Mouse (Mus musculus): ENCODE results near the gene Mcm8.
A peak's percentile ranks its signal among the peaks of the same experiment; 100 is the strongest.

Mcm8 gene

DNA sequence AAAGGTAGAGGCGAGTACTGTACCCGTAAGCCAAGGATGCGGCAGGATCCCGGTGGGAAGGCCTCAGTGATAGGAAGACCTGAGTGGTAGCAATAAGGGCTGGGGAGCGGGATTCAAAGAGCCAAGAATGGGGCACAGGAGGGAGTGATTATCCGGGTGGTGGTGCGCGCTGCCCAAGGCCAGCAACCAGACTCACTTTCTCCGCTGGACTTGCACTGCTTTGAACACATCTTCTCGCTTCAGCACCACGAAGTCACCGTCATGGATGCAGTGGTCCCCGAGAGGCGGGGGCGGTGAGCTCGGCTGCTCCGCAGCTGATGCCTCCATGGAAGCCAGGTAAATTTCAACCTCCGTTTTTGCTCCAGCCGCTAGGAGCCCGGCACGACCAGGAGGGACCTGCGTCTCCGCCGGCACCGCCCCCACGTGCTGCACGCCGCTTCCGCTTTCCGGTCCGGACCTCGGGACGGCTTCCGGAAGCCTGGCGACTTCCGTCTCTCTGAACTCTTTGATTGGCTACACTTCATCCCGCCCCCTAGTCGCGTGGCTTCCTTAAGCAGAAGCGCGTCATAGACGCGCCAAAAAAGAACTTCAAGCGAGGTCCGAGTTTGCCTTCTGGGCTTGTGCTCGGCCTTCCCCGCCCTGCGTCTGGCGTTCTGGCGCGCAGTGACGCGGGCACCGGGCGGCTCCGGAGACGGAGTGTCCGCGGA lies at the start of gene Mcm8, which contains the start of gene Trmt6:
Gene Mcm8, plus strand, starts transcription at position 534 of the 707 bp plus-strand sequence.
Gene Trmt6, minus strand, starts transcription at position 448 of the 707 bp plus-strand sequence.
- peak; percentile 94 for DNase-seq

DNA sequence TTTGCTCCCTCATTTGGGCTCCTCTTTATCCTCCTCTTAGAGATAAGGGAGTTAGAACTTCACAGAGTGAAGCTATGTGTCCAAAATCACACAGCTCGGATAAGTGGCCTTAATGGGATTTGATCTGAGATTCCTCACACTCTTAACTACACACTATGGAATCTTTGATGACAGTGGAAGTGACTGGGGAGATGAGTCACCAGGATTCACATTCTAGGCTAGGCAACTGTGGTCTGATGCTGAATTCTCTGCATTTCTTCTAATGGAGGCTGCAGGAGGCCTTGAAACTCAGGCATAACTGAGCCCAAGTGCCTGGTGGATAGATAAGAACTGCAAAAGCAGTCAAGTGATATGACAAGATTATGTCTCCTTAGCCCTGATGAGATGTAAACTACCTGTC lies 45.1 kb upstream of the Mcm8 start:
- DNase-seq: no peak

DNA sequence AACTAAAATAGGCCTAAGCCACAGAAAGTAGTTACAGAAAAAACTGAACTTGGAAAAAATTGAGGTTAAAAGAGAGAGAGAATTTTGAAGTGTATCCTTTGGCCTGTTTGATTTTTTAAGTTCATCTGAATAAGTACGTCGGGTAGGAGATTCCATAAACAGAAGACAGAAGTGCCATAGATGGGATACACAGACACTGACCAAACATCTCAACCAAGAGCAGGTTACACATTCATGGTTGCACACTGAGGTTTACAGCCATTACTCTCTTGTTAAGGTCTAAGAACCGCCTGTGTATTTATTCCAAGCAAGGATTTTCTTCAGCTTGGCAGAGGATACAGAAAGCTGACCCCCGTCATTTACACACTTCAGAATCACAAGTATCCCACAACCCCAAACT lies 35.0 kb upstream of the Mcm8 start, which contains the start of gene Chgb:
Gene Chgb, plus strand, starts transcription at position 301 of the 400 bp plus-strand sequence.
- DNase-seq: no peak

DNA sequence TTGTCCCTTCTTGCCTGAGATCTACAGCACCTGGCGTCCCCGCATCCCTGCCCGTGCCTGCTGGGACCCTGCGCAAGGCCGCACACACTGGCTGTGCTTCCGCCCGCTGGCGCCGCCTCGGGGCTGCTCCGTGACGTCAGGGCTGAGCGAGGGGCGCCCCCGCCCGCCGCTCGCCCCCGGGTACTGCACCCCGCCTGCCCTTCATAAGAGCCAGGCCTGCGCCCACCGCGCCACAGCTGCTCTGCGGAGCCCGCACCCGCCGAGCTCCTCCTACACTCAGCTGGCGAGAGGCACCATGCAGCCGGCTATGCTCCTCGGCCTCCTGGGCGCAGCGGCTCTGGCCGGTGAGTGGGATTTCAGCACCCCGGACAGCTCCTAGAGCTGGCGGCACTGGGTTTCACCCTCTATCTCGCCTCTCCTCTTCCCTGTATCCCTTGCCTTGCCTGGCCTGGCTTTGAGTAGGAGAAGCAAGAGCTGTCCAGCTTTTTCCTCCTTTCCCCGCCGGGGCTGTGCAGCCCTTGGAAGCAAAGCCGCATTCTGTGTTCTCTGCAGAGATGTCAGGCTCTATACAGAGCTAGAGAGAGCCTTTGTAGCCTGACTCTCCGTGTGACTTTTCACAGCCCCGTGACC lies 34.4 kb upstream of the Mcm8 start:
- DNase-seq: peak; percentile 90

DNA sequence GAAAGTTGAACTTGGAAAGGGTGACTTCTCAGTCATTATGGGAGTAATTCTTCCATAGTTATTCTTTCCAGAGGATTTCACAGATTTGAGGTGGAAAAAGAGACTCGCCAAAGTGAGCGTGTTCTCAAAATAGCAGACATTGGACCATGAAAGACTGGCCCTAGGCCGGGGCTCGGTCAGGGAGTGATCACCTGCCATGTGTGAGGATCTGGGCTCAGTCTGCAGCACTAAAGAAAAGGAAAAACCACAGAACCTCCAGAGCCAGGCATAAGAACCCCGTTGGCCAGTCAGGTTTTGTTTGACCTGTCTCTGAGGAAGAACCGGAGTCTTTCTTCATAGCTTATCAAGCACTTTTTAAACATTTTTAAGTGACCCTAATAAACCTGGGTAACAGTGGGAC lies 31.9 kb upstream of the Mcm8 start:
- DNase-seq: no peak

DNA sequence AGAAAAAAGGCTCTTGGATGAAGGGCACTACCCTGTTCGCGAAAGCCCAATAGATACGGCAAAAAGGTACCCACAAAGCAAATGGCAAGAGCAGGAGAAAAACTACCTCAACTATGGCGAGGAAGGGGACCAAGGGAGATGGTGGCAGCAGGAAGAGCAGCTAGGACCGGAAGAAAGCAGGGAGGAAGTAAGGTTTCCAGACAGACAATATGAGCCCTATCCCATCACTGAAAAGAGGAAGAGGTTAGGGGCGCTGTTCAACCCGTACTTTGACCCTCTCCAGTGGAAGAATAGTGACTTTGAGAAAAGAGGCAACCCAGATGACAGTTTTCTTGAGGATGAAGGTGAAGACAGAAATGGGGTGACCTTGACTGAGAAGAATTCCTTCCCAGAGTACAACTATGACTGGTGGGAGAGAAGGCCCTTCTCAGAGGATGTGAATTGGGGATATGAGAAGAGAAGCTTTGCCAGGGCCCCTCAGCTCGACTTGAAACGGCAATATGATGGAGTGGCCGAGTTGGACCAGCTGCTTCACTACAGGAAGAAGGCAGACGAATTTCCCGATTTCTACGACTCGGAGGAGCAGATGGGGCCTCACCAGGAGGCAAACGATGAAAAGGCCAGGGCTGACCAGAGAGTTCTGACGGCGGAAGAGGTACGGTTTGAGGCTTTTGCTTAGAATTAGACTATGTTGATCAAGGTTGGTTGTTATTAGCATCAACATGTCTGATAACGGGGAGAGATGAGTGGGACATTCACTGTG lies 22.3 kb upstream of the Mcm8 start:
- DNase-seq: no peak

DNA sequence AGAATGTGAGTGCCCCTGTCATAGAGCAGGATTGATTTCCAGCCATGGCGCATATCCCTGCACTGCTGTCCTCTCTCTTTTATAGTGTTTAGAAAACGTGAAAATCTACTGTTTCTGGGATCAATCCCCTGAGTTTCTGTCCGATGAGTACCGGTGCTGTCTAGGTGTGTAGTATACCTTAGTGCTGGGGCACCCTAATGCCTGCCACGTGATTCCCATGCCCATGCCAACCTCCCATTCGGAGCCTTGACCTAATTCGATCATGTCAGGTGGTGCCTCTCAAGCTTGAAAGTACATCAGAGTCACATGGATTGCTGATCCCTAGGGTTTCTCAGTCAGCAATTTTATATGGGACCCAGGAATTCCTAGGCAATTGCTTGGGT lies 21.7 kb upstream of the Mcm8 start:
- DNase-seq: no peak

DNA sequence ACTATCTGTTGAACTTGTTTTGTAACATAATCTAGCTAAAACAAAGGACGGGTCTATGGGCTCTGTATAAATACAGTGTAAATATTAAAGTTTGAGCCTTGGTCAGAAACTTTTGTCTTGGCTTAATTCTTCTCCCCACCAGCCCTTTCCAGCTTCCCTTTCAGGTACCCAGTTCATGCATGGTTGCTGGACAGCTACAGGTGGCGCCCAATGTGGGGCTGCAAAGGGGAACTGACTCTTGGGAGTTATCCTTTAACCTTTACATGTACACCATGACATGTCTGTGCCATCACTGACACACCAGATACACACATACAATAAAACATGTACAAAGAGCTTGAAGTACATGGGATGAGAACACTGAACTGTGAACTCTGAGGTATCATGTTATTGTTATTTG lies 13.0 kb upstream of the Mcm8 start:
- DNase-seq: no peak

DNA sequence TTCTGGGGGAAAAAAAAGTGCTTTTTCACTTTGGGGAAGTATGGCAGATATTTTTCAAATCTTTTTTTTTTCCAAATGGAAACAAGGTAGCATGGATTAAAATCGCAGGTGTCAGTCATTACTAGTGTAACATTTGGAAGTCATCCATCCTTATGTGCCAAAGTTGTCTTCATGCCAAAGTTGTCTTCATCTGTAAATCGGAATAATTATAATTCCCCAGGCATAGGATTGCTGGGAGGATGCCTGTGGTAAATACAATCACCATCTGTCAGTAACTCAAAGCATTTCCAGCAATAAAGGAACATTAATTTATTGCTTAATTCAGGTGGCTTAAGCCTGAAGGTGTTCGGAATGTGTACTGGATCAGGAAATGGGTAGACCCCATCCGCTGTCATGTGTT lies 25.1 kb downstream of the Mcm8 start:
- no peak for DNase-seq

DNA sequence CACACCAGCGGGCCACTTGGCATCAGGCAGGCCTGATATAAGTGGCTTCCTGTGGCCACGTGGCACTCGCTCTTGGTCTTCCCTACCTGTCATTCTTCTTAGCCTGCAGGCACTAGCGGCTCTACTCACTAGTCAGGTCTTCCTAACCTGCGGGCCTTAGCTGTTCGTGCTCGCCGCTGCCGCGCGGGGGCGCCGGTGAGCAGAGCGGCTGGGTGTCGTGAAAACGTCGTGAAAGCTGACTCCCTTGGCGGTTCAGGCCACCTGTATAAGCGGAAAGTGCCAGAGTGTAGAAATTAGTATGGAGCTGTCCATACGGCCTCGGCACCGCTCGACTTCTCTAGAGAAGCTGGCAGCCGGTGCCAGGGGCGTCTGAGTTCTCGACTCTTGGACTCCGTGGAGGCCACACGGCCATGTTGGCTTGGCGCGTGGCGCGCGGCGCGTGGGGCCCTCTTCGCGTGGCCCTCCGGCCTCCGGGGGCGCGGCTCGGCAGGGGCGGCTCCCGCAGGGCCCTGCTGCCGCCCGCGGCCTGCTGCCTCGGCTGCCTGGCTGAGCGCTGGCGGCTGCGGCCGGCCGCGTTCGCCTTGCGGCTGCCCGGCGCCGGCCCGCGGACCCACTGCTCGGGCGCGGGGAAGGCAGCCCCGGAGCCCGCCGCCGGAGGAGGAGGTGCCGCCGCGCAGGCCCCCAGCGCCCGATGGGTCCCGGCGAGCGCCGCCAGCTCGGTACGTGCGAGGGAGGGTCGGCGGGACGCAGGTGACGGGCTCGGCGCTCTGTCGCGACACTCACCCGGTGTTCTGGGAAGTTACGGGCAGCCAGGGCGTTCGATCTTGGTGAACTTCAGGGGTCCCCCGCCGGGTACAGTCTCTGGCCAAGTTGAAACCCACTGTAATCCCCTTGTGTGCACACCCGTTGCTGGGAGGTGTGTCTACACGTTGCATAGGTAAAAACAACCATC lies 30.7 kb downstream of the Mcm8 start, which contains the start of gene Crls1:
Gene Crls1, plus strand, starts transcription at position 260 of the 952 bp plus-strand sequence.
- DNase-seq: peak; percentile 95

DNA sequence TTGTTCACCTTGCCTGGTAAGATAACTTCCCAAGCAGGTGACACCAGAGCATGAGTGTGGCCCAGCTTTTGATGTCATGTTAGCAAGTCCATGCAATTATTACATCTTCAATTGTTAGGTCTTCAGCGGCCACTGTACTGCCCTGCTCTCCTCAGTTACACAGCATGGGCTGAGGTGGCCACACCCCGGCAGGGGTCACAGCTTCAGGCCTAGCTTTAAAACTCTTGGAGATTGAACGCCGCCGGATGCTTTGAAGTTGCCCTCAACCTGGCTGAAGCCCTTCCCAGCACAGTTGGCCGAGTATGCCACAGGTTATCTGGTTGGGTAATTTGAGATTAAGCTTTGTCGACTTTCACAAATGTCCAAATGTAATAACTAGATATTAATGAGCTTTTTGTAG lies 31.6 kb downstream of the Mcm8 start:
- no peak for DNase-seq

DNA sequence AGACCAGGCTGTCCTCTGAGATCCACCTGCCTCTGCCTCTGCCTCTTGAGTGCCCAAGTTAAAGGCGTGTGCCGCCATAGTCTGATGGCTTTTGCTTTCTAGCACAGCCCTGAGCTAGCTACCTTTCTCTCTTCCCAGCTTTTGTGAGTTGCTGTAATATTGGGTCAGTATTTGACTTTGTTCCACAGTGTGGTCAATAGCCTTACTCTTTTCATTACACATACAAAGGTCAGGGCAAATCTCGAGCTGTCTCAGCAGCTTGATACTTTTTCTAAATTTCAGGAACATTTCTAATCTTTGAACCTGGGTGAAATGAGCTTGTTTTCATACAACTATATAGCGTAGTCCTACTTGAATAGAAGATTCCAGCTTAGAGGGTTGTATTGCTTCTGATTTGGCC lies 32.4 kb downstream of the Mcm8 start:
- no peak for DNase-seq

DNA sequence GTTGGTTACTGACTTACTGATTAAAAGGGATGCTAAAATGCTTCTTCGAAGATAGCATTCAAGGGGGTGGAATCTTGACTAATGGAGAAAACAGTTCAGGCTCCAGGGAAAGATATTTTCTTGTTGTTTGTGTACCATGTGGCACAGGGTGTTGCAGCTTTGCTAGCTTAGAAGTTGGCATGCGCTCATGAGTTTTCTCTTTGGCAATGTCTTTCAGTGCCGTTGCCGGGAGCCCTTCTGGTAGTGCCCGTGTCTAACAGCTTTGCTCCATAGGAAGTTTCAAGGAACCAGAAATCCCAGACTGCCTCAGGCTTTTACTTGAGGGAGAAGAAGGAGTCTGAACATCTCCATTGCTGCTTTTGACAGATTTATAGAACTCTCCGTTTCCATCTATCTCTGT lies 33.2 kb downstream of the Mcm8 start:
- no peak for DNase-seq

DNA sequence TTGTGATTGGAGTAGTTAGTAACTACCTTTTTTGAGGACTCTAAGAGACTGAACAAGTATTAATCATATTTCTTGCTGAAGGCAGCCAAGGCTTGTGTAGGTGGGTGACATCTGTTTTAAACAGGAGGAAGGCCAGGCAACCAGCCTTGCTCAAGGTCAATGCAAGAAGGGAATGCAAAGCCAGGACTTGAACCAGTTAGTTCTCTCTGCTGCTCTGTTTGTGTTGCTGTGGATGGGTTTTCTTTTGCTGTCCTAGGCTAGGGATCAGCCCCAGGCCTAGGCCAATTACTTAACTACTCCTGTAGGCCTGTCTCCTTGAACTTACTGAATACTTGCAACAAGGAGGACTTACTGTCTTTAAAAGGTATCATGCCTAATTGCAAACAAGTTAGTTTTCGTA lies 37.1 kb downstream of the Mcm8 start:
- no peak for DNase-seq

DNA sequence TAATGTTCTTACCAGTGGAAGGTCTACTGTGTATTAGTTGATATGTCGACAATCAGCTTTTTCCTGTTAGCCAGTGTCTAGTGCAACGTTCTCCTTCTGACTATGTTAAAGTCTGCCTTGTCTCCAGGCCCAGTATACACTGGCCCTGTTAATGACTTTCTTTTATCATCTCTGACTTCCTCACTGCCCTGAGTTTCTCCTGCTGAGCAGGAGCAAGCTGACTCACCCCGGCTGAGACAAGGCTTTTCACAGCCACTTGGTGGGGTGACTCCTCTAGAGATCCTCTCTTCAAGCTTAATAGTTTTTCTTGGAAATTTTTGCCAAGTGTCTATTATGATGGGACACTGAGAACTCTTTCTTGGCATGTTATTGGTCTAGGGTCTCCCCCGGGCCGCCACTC lies 40.4 kb downstream of the Mcm8 start:
- no peak for DNase-seq

DNA sequence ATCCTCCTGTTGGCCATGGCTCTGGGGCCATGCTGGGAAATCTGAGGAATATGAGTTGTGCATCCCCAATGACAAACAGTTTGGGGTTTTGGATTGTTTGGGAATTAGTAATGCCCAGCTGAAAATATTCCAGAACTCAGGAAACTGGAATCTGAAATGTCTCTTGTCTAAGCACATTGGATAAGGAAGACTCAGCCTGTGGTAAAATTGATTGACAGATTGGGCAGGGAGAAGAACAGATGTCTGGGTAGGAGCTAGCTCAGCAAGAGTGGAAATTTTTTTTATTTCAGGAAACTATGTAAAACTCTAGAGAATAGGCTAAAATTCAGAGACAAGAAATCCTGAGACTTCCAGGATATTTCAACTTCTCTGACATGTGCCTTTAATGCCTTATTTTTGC lies 44.5 kb downstream of the Mcm8 start:
- no peak for DNase-seq

DNA sequence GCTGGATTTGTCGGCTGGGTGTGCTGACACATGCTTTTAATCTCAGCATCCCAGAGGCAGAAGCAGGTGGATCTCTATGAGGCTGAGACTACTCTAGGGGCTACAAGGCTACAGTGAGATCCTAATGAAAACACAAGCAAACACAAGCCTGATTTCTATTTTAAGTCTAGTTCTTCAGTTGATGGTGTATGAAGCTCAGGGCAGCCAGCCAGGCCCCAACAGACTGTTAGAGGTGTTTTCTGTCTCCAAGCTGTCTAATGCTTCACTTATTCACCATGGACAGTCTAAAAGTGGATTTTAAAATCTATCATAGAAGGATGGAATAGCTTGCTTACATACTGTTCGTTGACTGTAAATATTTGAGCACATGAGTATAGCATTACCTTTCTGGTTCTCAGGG lies 45.5 kb downstream of the Mcm8 start:
- DNase-seq: no peak

DNA sequence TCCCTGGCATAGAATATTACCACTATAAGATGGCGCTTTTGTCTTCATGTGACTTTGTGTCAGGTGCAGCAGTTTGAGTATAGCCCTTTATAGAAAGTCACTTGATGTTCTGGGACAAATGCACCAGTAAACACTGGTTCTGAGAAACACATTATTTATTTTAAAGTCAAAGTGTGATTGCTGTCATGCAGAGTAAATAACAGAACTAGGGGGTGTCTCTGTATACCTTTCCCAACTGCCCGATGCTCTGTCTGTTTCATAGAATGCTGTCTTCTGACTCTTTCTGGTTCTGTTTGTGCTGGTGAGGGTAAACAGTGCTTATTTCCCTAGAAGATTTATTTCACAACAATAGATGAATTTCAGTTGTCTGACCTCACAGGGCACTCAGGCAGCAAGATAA lies 47.4 kb downstream of the Mcm8 start:
- no peak for DNase-seq

DNA sequence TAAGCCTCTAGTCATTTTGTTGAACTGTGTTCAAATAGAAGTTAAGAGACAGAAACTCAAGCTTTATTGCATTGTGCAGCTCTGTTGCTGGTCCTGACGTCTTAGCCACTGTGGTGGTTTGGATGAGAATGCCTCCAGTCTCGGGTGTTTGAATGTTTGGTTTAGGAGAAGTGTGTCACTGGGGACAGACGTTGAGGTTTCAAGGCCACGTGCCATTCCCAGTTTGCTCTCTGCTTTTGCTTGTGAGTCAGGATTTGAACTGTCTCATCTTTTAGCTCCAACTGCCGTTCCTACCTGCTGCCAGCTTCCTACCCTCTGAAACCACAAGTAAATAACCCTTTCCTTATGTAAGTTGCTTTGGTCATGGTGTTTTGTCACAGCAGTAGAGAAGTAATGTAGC lies 51.6 kb downstream of the Mcm8 start:
- DNase-seq: no peak

DNA sequence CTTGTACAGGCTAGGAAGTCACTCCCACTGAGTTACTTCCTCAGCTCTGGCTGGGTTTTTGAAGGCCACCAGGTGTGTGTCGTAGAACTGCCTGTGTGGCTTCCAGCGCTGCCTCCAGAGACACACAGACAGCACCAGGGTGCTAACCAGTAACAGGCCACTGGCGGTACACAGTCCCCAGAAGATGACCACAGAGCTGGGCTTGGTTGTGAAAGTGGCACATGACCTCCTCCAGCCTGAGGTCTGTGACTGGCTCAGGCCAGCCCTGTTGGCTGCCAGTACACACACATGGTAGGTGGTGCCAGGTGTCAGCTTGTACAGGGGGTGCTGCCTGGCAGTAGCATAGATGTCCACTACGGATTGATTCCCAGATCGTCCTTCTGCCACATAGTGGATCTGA lies 53.7 kb downstream of the Mcm8 start:
- no peak for DNase-seq

DNA sequence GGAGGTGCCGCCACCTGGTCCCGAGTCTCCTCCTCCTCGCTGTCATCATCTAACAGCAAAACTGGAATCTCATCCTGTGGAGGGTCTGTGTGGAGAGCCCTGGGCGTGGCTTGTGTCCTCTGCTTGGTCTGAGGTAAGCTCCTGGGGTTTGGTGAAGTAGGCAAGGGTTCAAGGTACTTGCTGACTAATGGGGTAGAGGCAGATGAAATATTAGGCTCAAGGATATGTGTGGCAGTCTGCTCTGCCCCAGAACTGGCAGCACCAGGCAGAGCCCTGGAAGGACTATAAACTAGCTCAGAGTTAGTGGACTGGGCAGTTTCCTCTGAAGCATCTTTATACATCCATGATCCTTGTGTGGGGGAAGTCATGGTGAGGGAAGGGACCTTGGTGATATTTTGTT lies 54.3 kb downstream of the Mcm8 start:
- DNase-seq: no peak

DNA sequence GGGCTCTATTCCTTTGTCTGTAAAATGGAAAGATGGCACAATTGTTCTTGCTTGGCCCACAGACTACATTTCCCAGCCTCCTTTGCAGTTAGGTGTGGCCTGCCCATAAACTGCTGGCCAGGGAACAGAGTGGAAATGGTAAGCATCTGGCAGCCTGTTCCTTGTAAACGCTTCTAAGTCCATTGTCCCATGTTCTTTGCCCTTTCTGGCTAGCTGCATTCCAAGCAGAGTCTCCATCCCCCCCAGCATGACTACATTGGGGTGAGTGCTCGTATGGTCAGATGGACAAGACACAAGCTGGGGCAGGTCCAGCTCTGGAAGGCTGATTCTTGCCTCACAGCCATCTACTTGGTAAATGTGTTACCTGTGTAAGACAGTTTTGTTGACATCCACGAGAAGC lies 55.7 kb downstream of the Mcm8 start:
- no peak for DNase-seq

Data from right cerebral cortex, adult 18-20 months (tissue).